Mouse (Mus musculus) cerebellum, postnatal 4 days (tissue): ENCODE results near the gene Gm49336.
A peak's percentile ranks its signal among the peaks of the same experiment; 100 is the strongest.

Source experiments
- DNase-seq, 2 experiments: peaks; one replicate each; pipeline ENCODE4 v3.0.0; 2022; ENCODE audit warnings: low spot score in 2 of 2, mixed read lengths in 1 of 2

Gene Gm49336

GRCm38 (mm10) chr14:60251281-60252003, at the start of gene Gm49336, which contains the start of gene Nupl1:
Gene Gm49336, minus strand, starts transcription at chr14:60251507.
Gene Nupl1, minus strand, starts transcription at chr14:60251431.
- DNase-seq, result peak; percentile 93 to 96

GRCm38 (mm10) chr14:60301024-60301423, 49.7 kb upstream of the Gm49336 start:
- DNase-seq, result no peak

- peak in 1 of 2 experiments; percentile 8 for DNase-seq
These were observed 49.1 kb upstream of the Gm49336 start for GRCm38 (mm10) chr14:60300224-60300991.

- DNase-seq, result no peak
These were observed 44.2 kb upstream of the Gm49336 start for GRCm38 (mm10) chr14:60295531-60295930.

GRCm38 (mm10) chr14:60290363-60290762, 39.1 kb upstream of the Gm49336 start:
- DNase-seq, result no peak

- no peak for DNase-seq
These were observed 35.0 kb upstream of the Gm49336 start for GRCm38 (mm10) chr14:60286194-60286863.

GRCm38 (mm10) chr14:60275301-60276276, 24.3 kb upstream of the Gm49336 start:
- no peak for DNase-seq

- DNase-seq, result no peak
These were observed 22.0 kb upstream of the Gm49336 start for GRCm38 (mm10) chr14:60273346-60273745.

- DNase-seq, result no peak
These were observed 18.0 kb upstream of the Gm49336 start for GRCm38 (mm10) chr14:60269333-60269732.

GRCm38 (mm10) chr14:60264990-60265876, 13.9 kb upstream of the Gm49336 start, which contains the start of gene Mtmr6:
Gene Mtmr6, plus strand, starts transcription at chr14:60265228.
- DNase-seq, result peak; percentile 84 to 92

- DNase-seq, result no peak
These were observed 11.0 kb upstream of the Gm49336 start for GRCm38 (mm10) chr14:60262316-60262715.

GRCm38 (mm10) chr14:60257851-60258250, 6.5 kb upstream of the Gm49336 start:
- no peak for DNase-seq

GRCm38 (mm10) chr14:60257101-60257500, 5.8 kb upstream of the Gm49336 start:
- no peak for DNase-seq

- no peak for DNase-seq
These were observed 5.0 kb upstream of the Gm49336 start for GRCm38 (mm10) chr14:60256356-60256755.

GRCm38 (mm10) chr14:60254774-60255173, 3.5 kb upstream of the Gm49336 start:
- no peak for DNase-seq

GRCm38 (mm10) chr14:60253466-60253865, 2.2 kb upstream of the Gm49336 start:
- no peak for DNase-seq

- peak in 1 of 2 experiments; percentile 22 for DNase-seq
These were observed 995 bp upstream of the Gm49336 start for GRCm38 (mm10) chr14:60252004-60253000.

GRCm38 (mm10) chr14:60250879-60251278, 428 bp downstream of the Gm49336 start:
- DNase-seq, result no peak

- DNase-seq, result no peak
These were observed 941 bp downstream of the Gm49336 start for GRCm38 (mm10) chr14:60250366-60250765.
